Mouse (Mus musculus) small intestine, adult 2 months (tissue): ENCODE measurements around the gene Kcnt2.

Source experiments
- CTCF ChIP-seq: fragments of 200-500 bp; IDR thresholded peaks from 2 replicates; pipeline ENCODE4 v1.5.1; 2012; ENCODE audit warnings: low read depth, mild to moderate bottlenecking, control low read depth, inconsistent platforms, low read length, moderate library complexity, mixed read lengths; ENCODE audit not compliant: insufficient replicate concordance, insufficient read length; ENCODE audit errors: extremely low read depth
- POLR2A ChIP-seq: fragments of 200-500 bp; IDR thresholded peaks from 2 replicates; pipeline ENCODE4 v1.6.1; 2012; ENCODE audit warnings: low read depth, mild to moderate bottlenecking, control low read depth, inconsistent platforms, low read length, moderate library complexity

- TF ChIP-seq CTCF (no peak), POLR2A (no peak)
These were observed 186.1 kb downstream of the Kcnt2 start for GRCm38 (mm10) chr1:140432039-140432438.
